Mouse (Mus musculus): ENCODE results near the gene 9430097D07Rik.

DNA sequence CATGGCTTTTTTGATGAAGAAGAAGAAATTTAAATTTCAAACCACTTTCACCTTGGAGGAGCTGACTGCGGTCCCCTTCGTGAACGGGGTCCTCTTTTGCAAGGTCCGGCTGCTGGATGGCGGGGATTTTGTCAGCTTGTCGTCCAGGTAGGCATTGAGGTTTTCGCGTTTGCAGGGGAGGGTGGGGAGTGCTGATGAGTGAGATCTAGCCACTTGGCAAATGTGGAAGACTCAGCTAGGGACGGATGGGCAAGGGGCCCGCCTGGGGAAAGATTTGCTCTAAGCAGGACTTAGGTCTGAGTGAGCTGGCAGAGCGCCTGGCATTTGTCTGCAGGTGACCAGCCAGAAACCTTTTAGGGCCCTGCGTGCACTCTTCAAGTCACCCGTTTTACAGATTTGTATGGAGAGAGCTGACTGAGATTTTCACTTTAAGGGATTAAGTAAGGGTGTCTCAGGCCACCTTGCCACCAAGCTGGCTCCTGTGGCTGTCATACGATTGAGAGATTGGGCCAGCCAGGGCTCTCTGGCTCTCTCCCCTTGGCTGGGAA lies 39.3 kb downstream of the 9430097D07Rik start:
- TF ChIP-seq POLR2A (IDR thresholded peaks at IDR 0.05; ENCODE audit: extremely low read depth, insufficient read depth, low read length) (no peak), CTCF (IDR thresholded peaks at IDR 0.05; ENCODE audit: extremely low read depth, insufficient read depth, low read length) (no peak)
